Mouse (Mus musculus): ENCODE data around the gene Akr1b7. TPM values are rescaled to one million over a fixed set of nuclear protein-coding genes. Genes with fewer than 3 reads are reported as not detected.
"Not testable (repeated sequence)": the region's sequence is repeated elsewhere in the genome, so short reads cannot be mapped to it uniquely, and the experiment has no call there.

Gene Akr1b7
- polyA plus RNA-seq (2014; fragmentation: Nextera tagmentation; extraction: Ambion mirVana): not detected in 2 replicates

DNA sequence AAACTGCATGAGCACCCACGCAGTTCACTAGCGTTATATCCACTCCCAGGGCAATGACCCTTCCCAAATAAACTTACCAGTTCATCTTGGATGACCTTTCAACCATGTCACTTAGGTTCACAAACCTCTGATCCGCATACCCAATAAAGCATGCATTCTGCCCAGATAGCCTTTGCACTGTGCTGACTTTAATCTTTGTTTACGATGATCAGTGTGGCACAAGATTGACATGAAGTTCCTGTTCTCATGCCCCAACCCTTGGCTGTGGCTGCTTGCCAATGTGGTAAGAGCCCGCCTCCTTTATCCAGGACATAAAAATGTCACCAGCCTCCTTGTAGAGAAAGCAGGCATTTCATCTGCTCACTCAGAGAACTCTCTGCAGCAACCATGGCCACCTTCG lies at the start of gene Akr1b7:
TSS of gene Akr1b7 (plus strand) at position 312 of the 400 bp plus-strand sequence.
- WGBS: 83% methylated on average over 6 of the region's 6 CpGs
- Histone ChIP-seq H3K9me3 (replicated peaks; ENCODE audit: control insufficient read depth, low read length) (no peaks in the 10 kb centered on the region), H3K27me3 (ENCODE audit: control insufficient read depth, insufficient read depth, low read length) (no peaks in the 10 kb centered on the region), H3K4me3 (ENCODE audit: low read depth, low read length) (no peak within 1 kb of the TSS), H3K4me2 (ENCODE audit: low read depth, low read length) (no peak within 1 kb of the TSS), H3K9ac (replicated peaks; ENCODE audit: low read length) (no peak within 1 kb of the TSS), H3K36me3 (replicated peaks; ENCODE audit: control insufficient read depth, insufficient read depth, low read depth, low read length) (no peaks in the 10 kb centered on the region), H3K4me1 (ENCODE audit: control insufficient read depth, insufficient read depth, low read length) (no peaks in the 10 kb centered on the region), H3K27ac (replicated peaks; ENCODE audit: low read depth, low read length) (no peak within 1 kb of the TSS)
- ATAC-seq (replicated peaks; ENCODE audit: insufficient number of reproducible peaks, low FRiP score, low TSS enrichment, low read depth): no peak
- DNase-seq (ENCODE audit: low spot score): no peak

DNA sequence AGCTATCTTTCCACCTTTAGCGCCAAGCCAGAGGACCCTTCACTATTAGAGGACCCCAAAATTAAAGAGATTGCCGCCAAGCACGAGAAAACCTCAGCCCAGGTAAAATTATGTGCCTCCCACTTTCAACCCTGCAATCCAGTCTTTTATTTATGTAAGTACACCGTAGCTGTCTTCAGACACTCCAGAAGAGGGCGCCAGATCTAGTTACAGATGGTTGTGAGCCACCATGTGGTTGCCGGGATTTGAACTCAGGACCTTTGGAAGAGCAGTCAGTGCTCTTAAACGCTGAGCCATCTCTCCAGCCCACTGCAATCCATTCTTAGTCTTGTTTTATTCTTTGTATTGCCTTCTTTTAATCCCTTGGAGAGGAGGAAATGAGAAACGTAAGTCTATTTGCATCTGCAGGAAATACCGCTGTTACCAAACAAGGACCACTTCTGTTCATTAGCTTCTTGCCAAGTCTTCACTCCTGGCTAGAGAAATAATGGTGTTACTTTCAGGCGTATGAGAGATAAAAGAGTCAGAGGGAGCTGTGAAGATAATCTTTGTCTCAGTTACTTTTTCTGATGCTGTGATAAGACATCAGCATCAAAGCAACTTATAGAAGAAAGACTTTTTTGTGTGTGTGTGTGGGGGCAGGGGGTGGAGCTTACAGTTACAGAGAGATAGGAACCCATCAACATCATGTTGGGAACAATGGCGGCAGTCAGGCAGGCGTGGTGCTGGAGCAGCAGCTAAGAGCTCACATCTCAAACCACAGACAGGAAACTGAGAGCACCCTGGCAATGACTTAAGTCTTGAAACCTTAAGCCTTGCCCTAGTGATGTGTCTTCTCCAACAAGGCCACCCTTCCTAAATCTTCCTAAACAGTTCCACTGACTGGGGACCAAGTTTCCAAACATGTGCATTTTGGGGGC lies 47.7 kb upstream of the Akr1b7 start:
- DNase-seq (ENCODE audit: low spot score) (no peak), ATAC-seq (replicated peaks; ENCODE audit: insufficient number of reproducible peaks, low FRiP score, low TSS enrichment, low read depth) (no peak)
- Histone ChIP-seq H3K4me1 (ENCODE audit: control insufficient read depth, insufficient read depth, low read length) (no peaks in the 10 kb centered on the region), H3K9ac (replicated peaks; ENCODE audit: low read length) (no peak overlapping the region), H3K27ac (replicated peaks; ENCODE audit: low read depth, low read length) (no peak overlapping the region), H3K4me2 (ENCODE audit: low read depth, low read length) (no peak overlapping the region), H3K36me3 (replicated peaks; ENCODE audit: control insufficient read depth, insufficient read depth, low read depth, low read length) (no peaks in the 10 kb centered on the region), H3K27me3 (ENCODE audit: control insufficient read depth, insufficient read depth, low read length) (no peaks in the 10 kb centered on the region), H3K9me3 (replicated peaks; ENCODE audit: control insufficient read depth, low read length) (no peaks in the 10 kb centered on the region), H3K4me3 (ENCODE audit: low read depth, low read length) (no peak overlapping the region)
- 75% methylated on average over 12 of the region's 12 CpGs for WGBS

DNA sequence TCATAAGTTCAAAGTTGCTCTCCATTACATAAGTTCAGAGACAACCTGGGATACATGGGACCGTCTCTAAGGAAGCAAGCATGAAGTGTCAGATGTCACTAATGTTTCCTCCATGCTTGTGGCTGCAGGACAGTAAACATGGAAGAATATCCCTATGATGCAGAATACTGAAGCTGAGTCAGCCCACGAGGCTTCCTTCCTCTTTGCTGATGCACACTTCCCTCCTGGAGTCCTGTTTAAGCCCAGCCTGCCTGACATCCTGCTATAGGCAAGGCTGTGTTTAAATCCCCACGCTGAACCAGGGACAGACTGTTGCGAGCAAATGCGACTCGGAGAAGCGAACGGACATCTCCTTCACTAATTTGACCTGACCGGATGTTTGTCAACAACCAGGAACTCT lies 44.1 kb upstream of the Akr1b7 start:
- Histone ChIP-seq H3K4me2 (ENCODE audit: low read depth, low read length) (no peak overlapping the region), H3K4me1 (ENCODE audit: control insufficient read depth, insufficient read depth, low read length) (no peaks in the 10 kb centered on the region), H3K4me3 (ENCODE audit: low read depth, low read length) (no peak overlapping the region), H3K36me3 (replicated peaks; ENCODE audit: control insufficient read depth, insufficient read depth, low read depth, low read length) (no peaks in the 10 kb centered on the region), H3K9ac (replicated peaks; ENCODE audit: low read length) (no peak overlapping the region), H3K27me3 (ENCODE audit: control insufficient read depth, insufficient read depth, low read length) (no peaks in the 10 kb centered on the region), H3K9me3 (replicated peaks; ENCODE audit: control insufficient read depth, low read length) (no peaks in the 10 kb centered on the region), H3K27ac (replicated peaks; ENCODE audit: low read depth, low read length) (no peak overlapping the region)
- WGBS: 81% methylated on average over 9 of the region's 9 CpGs
- ATAC-seq (replicated peaks; ENCODE audit: insufficient number of reproducible peaks, low FRiP score, low TSS enrichment, low read depth): no peak
- no peak for DNase-seq (ENCODE audit: low spot score)

DNA sequence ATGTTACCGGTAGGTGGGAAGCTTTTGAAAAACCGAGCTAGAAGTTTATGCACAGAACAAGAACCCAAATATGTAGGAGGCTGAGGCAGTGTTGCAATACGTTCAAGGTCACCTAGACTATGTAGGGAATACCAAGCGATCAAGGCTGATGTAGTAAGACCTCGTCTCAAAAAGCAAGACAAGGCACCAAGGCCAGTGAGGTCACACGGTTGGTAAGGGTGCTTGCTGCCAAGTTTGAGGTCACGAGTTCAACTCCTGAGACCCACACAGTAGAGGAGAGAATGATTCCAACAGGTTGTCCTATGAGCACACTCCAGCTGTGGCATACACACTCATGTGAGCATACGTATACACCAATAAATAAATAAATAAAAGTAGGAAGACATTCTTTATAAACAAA lies 42.1 kb upstream of the Akr1b7 start:
- no peaks in the 10 kb centered on the region for H3K36me3 ChIP-seq (replicated peaks; ENCODE audit: control insufficient read depth, insufficient read depth, low read depth, low read length)
- no peaks in the 10 kb centered on the region for H3K9me3 ChIP-seq (replicated peaks; ENCODE audit: control insufficient read depth, low read length)
- no peaks in the 10 kb centered on the region for H3K4me1 ChIP-seq (ENCODE audit: control insufficient read depth, insufficient read depth, low read length)
- H3K9ac ChIP-seq (replicated peaks; ENCODE audit: low read length): no peak overlapping the region
- no peak overlapping the region for H3K27ac ChIP-seq (replicated peaks; ENCODE audit: low read depth, low read length)
- no peak overlapping the region for H3K4me3 ChIP-seq (ENCODE audit: low read depth, low read length)
- no peak overlapping the region for H3K4me2 ChIP-seq (ENCODE audit: low read depth, low read length)
- ATAC-seq (replicated peaks; ENCODE audit: insufficient number of reproducible peaks, low FRiP score, low TSS enrichment, low read depth) (no peak), DNase-seq (ENCODE audit: low spot score) (no peak)
- 84% methylated on average over 8 of the region's 8 CpGs for WGBS
- no peaks in the 10 kb centered on the region for H3K27me3 ChIP-seq (ENCODE audit: control insufficient read depth, insufficient read depth, low read length)

GRCm38 (mm10) chr6:34371700-34372351 lies 40.3 kb upstream of the Akr1b7 start:
- H3K9ac ChIP-seq (replicated peaks; ENCODE audit: low read length): peak overlapping the region; percentile 39; the same call in 1 of the 2 replicates
- no peaks in the 10 kb centered on the region for H3K36me3 ChIP-seq (replicated peaks; ENCODE audit: control insufficient read depth, insufficient read depth, low read depth, low read length)
- H3K4me1 ChIP-seq (ENCODE audit: control insufficient read depth, insufficient read depth, low read length): no peaks in the 10 kb centered on the region
- H3K4me3 ChIP-seq (ENCODE audit: low read depth, low read length): no peak overlapping the region
- ATAC-seq (replicated peaks; ENCODE audit: insufficient number of reproducible peaks, low FRiP score, low TSS enrichment, low read depth) (no peak; the same call in 1 of the 2 replicates), DNase-seq (ENCODE audit: low spot score) (peak; percentile 92)
- no peaks in the 10 kb centered on the region for H3K27me3 ChIP-seq (ENCODE audit: control insufficient read depth, insufficient read depth, low read length)
- WGBS: 31% methylated on average over 18 of the region's 18 CpGs
- no peak overlapping the region for H3K27ac ChIP-seq (replicated peaks; ENCODE audit: low read depth, low read length)
- H3K9me3 ChIP-seq (replicated peaks; ENCODE audit: control insufficient read depth, low read length): no peaks in the 10 kb centered on the region
- H3K4me2 ChIP-seq (ENCODE audit: low read depth, low read length): no peak overlapping the region

- Histone ChIP-seq H3K4me2 (ENCODE audit: low read depth, low read length) (no peak overlapping the region), H3K9ac (replicated peaks; ENCODE audit: low read length) (no peak overlapping the region), H3K4me3 (ENCODE audit: low read depth, low read length) (no peak overlapping the region), H3K27ac (replicated peaks; ENCODE audit: low read depth, low read length) (no peak overlapping the region), H3K36me3 (replicated peaks; ENCODE audit: control insufficient read depth, insufficient read depth, low read depth, low read length) (no peaks in the 10 kb centered on the region), H3K4me1 (ENCODE audit: control insufficient read depth, insufficient read depth, low read length) (no peaks in the 10 kb centered on the region), H3K9me3 (replicated peaks; ENCODE audit: control insufficient read depth, low read length) (no peaks in the 10 kb centered on the region), H3K27me3 (ENCODE audit: control insufficient read depth, insufficient read depth, low read length) (no peaks in the 10 kb centered on the region)
- DNase-seq (ENCODE audit: low spot score): no peak
- no peak for ATAC-seq (replicated peaks; ENCODE audit: insufficient number of reproducible peaks, low FRiP score, low TSS enrichment, low read depth)
- WGBS: 83% methylated on average over 7 of the region's 7 CpGs
These were observed 38.3 kb upstream of the Akr1b7 start for GRCm38 (mm10) chr6:34373841-34374240.

DNA sequence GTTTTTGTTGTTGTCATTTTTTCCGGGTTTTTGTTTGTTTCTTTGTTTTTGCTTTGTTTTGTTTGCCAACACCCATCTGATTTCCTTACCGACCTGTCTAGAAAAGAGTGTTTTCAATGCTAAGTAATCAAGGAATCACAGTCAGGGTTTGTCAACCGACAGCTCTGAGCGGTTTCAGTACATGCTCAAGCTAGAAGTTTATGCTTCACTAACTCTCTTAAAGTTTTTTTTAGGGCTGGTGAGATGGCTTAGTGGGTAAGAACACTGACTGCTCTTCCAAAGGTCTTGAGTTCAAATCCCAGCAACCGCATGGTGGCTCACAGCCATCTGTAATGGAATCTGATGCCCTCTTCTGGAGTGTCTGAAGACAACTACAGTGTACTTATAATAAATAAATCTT lies 36.2 kb upstream of the Akr1b7 start:
- not testable (repeated sequence) for H3K4me1 ChIP-seq (ENCODE audit: control insufficient read depth, insufficient read depth, low read length); H3K36me3 ChIP-seq (replicated peaks; ENCODE audit: control insufficient read depth, insufficient read depth, low read depth, low read length); H3K27ac ChIP-seq (replicated peaks; ENCODE audit: low read depth, low read length); H3K27me3 ChIP-seq (ENCODE audit: control insufficient read depth, insufficient read depth, low read length); DNase-seq (ENCODE audit: low spot score); H3K9ac ChIP-seq (replicated peaks; ENCODE audit: low read length); ATAC-seq (replicated peaks; ENCODE audit: insufficient number of reproducible peaks, low FRiP score, low TSS enrichment, low read depth); H3K4me2 ChIP-seq (ENCODE audit: low read depth, low read length); H3K4me3 ChIP-seq (ENCODE audit: low read depth, low read length); H3K9me3 ChIP-seq (replicated peaks; ENCODE audit: control insufficient read depth, low read length)
- 83% methylated on average over 5 of the region's 5 CpGs for WGBS

DNA sequence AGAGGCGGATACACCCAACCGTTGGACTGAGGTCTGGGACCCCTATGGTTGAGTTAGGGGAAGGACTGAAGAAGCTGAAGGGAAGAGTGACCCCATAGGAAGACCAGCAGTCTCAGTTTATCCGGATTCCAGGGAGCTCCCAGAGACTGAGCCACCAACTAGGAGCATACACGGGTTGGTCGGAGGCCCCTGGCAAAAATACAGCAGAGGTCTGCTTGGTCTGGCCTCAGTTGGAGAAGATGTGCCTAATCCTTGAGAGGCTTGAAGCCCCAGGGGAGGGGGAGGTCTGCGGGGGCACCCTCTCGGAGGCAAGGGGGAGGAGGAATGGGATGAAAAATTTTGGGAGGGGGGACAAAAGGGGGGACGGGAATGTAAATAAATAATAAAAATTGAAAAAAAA lies 28.7 kb upstream of the Akr1b7 start:
- Histone ChIP-seq H3K4me1 (ENCODE audit: control insufficient read depth, insufficient read depth, low read length) (no peaks in the 10 kb centered on the region), H3K9ac (replicated peaks; ENCODE audit: low read length) (no peak overlapping the region), H3K27me3 (ENCODE audit: control insufficient read depth, insufficient read depth, low read length) (no peaks in the 10 kb centered on the region), H3K9me3 (replicated peaks; ENCODE audit: control insufficient read depth, low read length) (no peaks in the 10 kb centered on the region), H3K36me3 (replicated peaks; ENCODE audit: control insufficient read depth, insufficient read depth, low read depth, low read length) (no peaks in the 10 kb centered on the region), H3K27ac (replicated peaks; ENCODE audit: low read depth, low read length) (no peak overlapping the region), H3K4me2 (ENCODE audit: low read depth, low read length) (no peak overlapping the region), H3K4me3 (ENCODE audit: low read depth, low read length) (no peak overlapping the region)
- DNase-seq (ENCODE audit: low spot score) (no peak), ATAC-seq (replicated peaks; ENCODE audit: insufficient number of reproducible peaks, low FRiP score, low TSS enrichment, low read depth) (no peak)
- WGBS: 32% methylated on average over 8 of the region's 8 CpGs
